Mouse (Mus musculus): ENCODE data around the gene Vps50.
"Not testable (repeated sequence)": the region's sequence is repeated elsewhere in the genome, so short reads cannot be mapped to it uniquely, and the experiment has no call there.

Gene Vps50

GRCm38 (mm10) chr6:3531445-3531844 lies 33.3 kb downstream of the Vps50 start:
- DNase-seq (ENCODE audit: extremely low read depth, low read depth, low spot score) = no peak

- DNase-seq (ENCODE audit: extremely low read depth, low read depth, low spot score) = no peak
Observed at GRCm38 (mm10) chr6:3536048-3536447, 37.9 kb downstream of the Vps50 start.

- DNase-seq (ENCODE audit: extremely low read depth, low read depth, low spot score) = no peak
Observed at GRCm38 (mm10) chr6:3539470-3539869, 41.3 kb downstream of the Vps50 start.

- no peak for DNase-seq (ENCODE audit: extremely low read depth, low read depth, low spot score)
Observed at GRCm38 (mm10) chr6:3543862-3544261, 45.7 kb downstream of the Vps50 start.

- DNase-seq (ENCODE audit: extremely low read depth, low read depth, low spot score) = no peak
Observed at GRCm38 (mm10) chr6:3544970-3545369, 46.8 kb downstream of the Vps50 start.

- DNase-seq (ENCODE audit: extremely low read depth, low read depth, low spot score) = no peak
Observed at GRCm38 (mm10) chr6:3548959-3549358, 50.8 kb downstream of the Vps50 start.

- DNase-seq (ENCODE audit: extremely low read depth, low read depth, low spot score) = no peak
Observed at GRCm38 (mm10) chr6:3549992-3550391, 51.8 kb downstream of the Vps50 start.

GRCm38 (mm10) chr6:3552681-3553080 lies 54.5 kb downstream of the Vps50 start:
- not testable (repeated sequence) for DNase-seq (ENCODE audit: extremely low read depth, low read depth, low spot score)

GRCm38 (mm10) chr6:3557177-3557576 lies 59.0 kb downstream of the Vps50 start:
- DNase-seq (ENCODE audit: extremely low read depth, low read depth, low spot score) = no peak

- DNase-seq (ENCODE audit: extremely low read depth, low read depth, low spot score) = no peak
Observed at GRCm38 (mm10) chr6:3560009-3560408, 61.8 kb downstream of the Vps50 start.

- no peak for DNase-seq (ENCODE audit: extremely low read depth, low read depth, low spot score)
Observed at GRCm38 (mm10) chr6:3562301-3562700, 64.1 kb downstream of the Vps50 start.

GRCm38 (mm10) chr6:3564118-3564517 lies 65.9 kb downstream of the Vps50 start:
- DNase-seq (ENCODE audit: extremely low read depth, low read depth, low spot score) = not testable (repeated sequence)

GRCm38 (mm10) chr6:3565005-3565404 lies 66.8 kb downstream of the Vps50 start:
- peak; percentile 23 for DNase-seq (ENCODE audit: extremely low read depth, low read depth, low spot score)

- no peak for DNase-seq (ENCODE audit: extremely low read depth, low read depth, low spot score)
Observed at GRCm38 (mm10) chr6:3565667-3566066, 67.5 kb downstream of the Vps50 start.

GRCm38 (mm10) chr6:3567071-3567610 lies 69.0 kb downstream of the Vps50 start:
- DNase-seq (ENCODE audit: extremely low read depth, low read depth, low spot score) = peak; percentile 14

GRCm38 (mm10) chr6:3572221-3572815 lies 74.1 kb downstream of the Vps50 start:
- no peak for DNase-seq (ENCODE audit: extremely low read depth, low read depth, low spot score)

GRCm38 (mm10) chr6:3573787-3574186 lies 75.6 kb downstream of the Vps50 start:
- DNase-seq (ENCODE audit: extremely low read depth, low read depth, low spot score) = no peak

- no peak for DNase-seq (ENCODE audit: extremely low read depth, low read depth, low spot score)
Observed at GRCm38 (mm10) chr6:3585402-3585801, 87.2 kb downstream of the Vps50 start.

GRCm38 (mm10) chr6:3590289-3590904 lies 92.2 kb downstream of the Vps50 start:
- no peak for DNase-seq (ENCODE audit: extremely low read depth, low read depth, low spot score)

- DNase-seq (ENCODE audit: extremely low read depth, low read depth, low spot score) = no peak
Observed at GRCm38 (mm10) chr6:3594246-3594645, 96.1 kb downstream of the Vps50 start.

GRCm38 (mm10) chr6:3612827-3613226 lies 114.6 kb downstream of the Vps50 start:
- DNase-seq (ENCODE audit: extremely low read depth, low read depth, low spot score) = no peak
